Mouse (Mus musculus) bone marrow macrophage, adult 2 months (primary cell): ENCODE results near the gene Cib2.

ENCODE experiments used
- CTCF ChIP-seq: IDR thresholded peaks from 2 replicates; pipeline ENCODE4 v1.5.1; 2012; ENCODE audit warnings: low read depth, mild to moderate bottlenecking, low read length, moderate library complexity
- POLR2A ChIP-seq: IDR thresholded peaks from 2 replicates; pipeline ENCODE4 v1.6.1; 2012; ENCODE audit warnings: mild to moderate bottlenecking, low read depth, low read length, borderline replicate concordance

GRCm38 (mm10) chr9:54552409-54552808, 7.6 kb downstream of the Cib2 start:
- TF ChIP-seq CTCF (no peak), POLR2A (no peak)
